Mouse (Mus musculus) liver, adult 2 months (tissue): ENCODE data around the gene Cuedc2. TPM values are rescaled to one million over a fixed set of nuclear protein-coding genes. Genes with fewer than 3 reads are reported as not detected.

Experiments
- DNase-seq: peaks from one replicate; pipeline ENCODE4 v3.0.0-alpha.2; 2011; ENCODE audit warnings: low read depth, low spot score; ENCODE audit errors: extremely low read depth
- H3K27ac ChIP-seq: fragments of 200-500 bp; replicated peaks from 2 replicates; pipeline ENCODE4 v1.5.1; 2012; ENCODE audit warnings: low read depth, mild to moderate bottlenecking, control low read depth, inconsistent platforms, low read length; ENCODE audit not compliant: insufficient read depth
- H3K27me3 ChIP-seq: fragments of 200-500 bp; 2 replicates; pipeline ENCODE4 v1.6.1; 2012; ENCODE audit warnings: mild to moderate bottlenecking, moderate library complexity, low read length, inconsistent platforms; ENCODE audit not compliant: control insufficient read depth, insufficient read depth
- H3K36me3 ChIP-seq: fragments of 200-500 bp; 2 replicates; pipeline ENCODE4 v1.6.1; 2012; ENCODE audit warnings: low read length, inconsistent platforms; ENCODE audit not compliant: control insufficient read depth, insufficient read depth
- H3K4me1 ChIP-seq: fragments of 200-500 bp; 2 replicates; pipeline ENCODE4 v1.6.1; 2011; ENCODE audit warnings: low read length; ENCODE audit not compliant: control insufficient read depth, insufficient read depth
- H3K4me3 ChIP-seq: fragments of 200-500 bp; 2 replicates; pipeline ENCODE4 v1.5.1; 2011; ENCODE audit warnings: low read depth, mild to moderate bottlenecking, control low read depth, low read length, moderate library complexity; ENCODE audit not compliant: insufficient read depth
- H3K79me2 ChIP-seq: fragments of 200-500 bp; 2 replicates; pipeline ENCODE4 v1.6.1; 2012; ENCODE audit warnings: inconsistent platforms, mild to moderate bottlenecking, low read length, moderate library complexity; ENCODE audit not compliant: control insufficient read depth, insufficient read depth
- H3K9ac ChIP-seq: fragments of 200-500 bp; 2 replicates; pipeline ENCODE4 v1.6.1; 2012; ENCODE audit warnings: low read depth, mild to moderate bottlenecking, control low read depth, inconsistent platforms, low read length
- CTCF ChIP-seq: fragments of 200-500 bp; IDR thresholded peaks from 2 replicates; pipeline ENCODE4 v1.5.1; 2011; ENCODE audit warnings: low read depth, low read length, control low read depth
- POLR2A ChIP-seq: fragments of 200-500 bp; IDR thresholded peaks from 2 replicates; pipeline ENCODE4 v1.6.1; 2011; ENCODE audit warnings: low read length, control low read depth; ENCODE audit not compliant: insufficient read depth; ENCODE audit errors: extremely low read depth
- WGBS: fragments of 180-500 bp; shearing (Covaris S2); methylation state at CpG from one replicate; pipeline ENCODE4 v1.1.7; 2018; 5-methylcytosine and 5-hydroxymethylcytosine counted together
- polyA plus RNA-seq: library from polyadenylated mRNA; depleted of rRNA; stranded (reverse); fragments of >200 nt; gene quantifications from 2 replicates; pipeline ENCODE4 v1.2.3, GENCODE M21; 2012; rRNA removed
- total RNA-seq: library from RNA; depleted of rRNA; stranded (reverse); fragments of >200 nt; gene quantifications from 2 replicates; pipeline ENCODE4 v1.2.3, GENCODE M21; 2014; rRNA removed

Gene Cuedc2
- total RNA-seq = 19.5 and 21.7 TPM in 2 replicates
- polyA plus RNA-seq = 24.6 and 25.1 TPM in 2 replicates

DNA sequence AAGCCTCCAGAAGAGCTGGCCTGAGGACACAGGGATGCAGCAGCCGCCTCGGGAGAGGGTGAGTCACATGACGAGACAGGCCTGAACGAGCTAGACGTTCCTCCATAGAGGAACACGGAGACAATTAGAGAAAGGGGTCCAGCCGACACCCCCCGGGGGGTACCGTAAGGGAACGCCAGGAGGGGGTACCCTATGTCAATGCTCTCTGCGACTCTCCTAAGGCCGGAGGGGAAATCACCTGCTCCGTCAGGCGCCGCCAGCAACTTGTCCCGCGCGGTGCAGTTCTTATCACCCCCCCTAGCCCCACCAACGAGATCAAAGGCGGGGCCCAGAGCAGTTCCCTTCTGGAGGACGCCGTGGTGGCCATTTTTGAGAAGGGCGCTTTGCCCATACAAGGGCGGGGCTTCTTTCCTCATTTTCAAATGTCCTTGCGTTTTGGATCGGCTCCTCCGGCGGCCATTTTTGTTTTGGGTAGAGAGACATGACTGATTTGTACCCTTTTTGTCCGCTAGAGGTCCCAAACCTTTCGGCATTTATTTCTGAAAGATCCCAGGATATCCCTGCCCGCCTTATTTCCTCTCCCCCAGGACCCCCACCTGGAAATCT, at the start of gene Cuedc2:
Gene Cuedc2, minus strand, starts transcription at position 372 of the 606 bp plus-strand sequence.
- Histone ChIP-seq H3K27me3 (no peaks in the 10 kb centered on the region), H3K36me3 (no peaks in the 10 kb centered on the region), H3K79me2 (no peaks in the 10 kb centered on the region), H3K4me3 (peak within 1 kb of the TSS; percentile 69), H3K9ac (peak within 1 kb of the TSS; percentile 67), H3K27ac (peak within 1 kb of the TSS; percentile 7; the same call in 1 of the 2 replicates), H3K4me1 (peaks cover 3% of the 10 kb centered on the region; the same call in 1 of the 2 replicates)
- peak; percentile 83 for DNase-seq
- TF ChIP-seq POLR2A (0 out of 2 replicates have a peak, but pooled peaks have one; percentile 24), CTCF (peak; percentile 8; the same call in 1 of the 2 replicates)
- under 1% methylated on average over 31 of the region's 31 CpGs for WGBS

- TF ChIP-seq CTCF (no peak), POLR2A (no peak)
Measured at GRCm38 (mm10) chr19:46382275-46382674, 43.8 kb upstream of the Cuedc2 start.

GRCm38 (mm10) chr19:46375891-46376290, 37.4 kb upstream of the Cuedc2 start:
- no peaks in the 10 kb centered on the region for H3K27me3 ChIP-seq

More at GRCm38 (mm10) chr19:46382275-46382674, 43.8 kb upstream of the Cuedc2 start:
- no peak overlapping the region for H3K9ac ChIP-seq
- H3K27ac ChIP-seq = no peak overlapping the region
- no peaks in the 10 kb centered on the region for H3K79me2 ChIP-seq
- H3K4me1 ChIP-seq = no peaks in the 10 kb centered on the region
- no peaks in the 10 kb centered on the region for H3K27me3 ChIP-seq
- H3K4me3 ChIP-seq = no peak overlapping the region
- 89% methylated on average over 9 of the region's 9 CpGs for WGBS
- H3K36me3 ChIP-seq = peaks cover 58% of the 10 kb centered on the region
- DNase-seq = no peak

DNA sequence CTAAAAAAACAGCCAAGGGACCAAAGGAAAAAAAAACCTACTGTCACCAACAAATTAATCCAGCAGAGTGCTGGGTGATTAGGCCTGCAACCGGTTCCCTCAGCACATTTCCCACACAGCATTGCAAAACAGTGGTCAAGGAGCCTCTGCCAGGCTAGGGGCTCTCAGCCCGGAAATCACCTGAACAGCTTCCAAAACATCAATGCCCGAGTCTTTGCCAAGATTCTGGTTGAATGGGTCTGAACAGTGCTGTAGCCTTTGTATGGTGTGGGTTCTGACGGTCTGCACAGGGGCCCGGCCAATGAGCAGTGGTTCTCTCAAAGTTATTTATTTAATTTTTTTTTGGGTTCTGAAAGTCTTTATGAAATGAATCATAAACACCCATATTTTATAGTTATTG, 37.0 kb upstream of the Cuedc2 start:
- WGBS = 32% methylated on average over 5 of the region's 5 CpGs
- DNase-seq = peak; percentile 34
- peaks cover 21% of the 10 kb centered on the region for H3K36me3 ChIP-seq

More at GRCm38 (mm10) chr19:46375891-46376290, 37.4 kb upstream of the Cuedc2 start:
- no peak overlapping the region for H3K9ac ChIP-seq
- H3K36me3 ChIP-seq = peaks cover 23% of the 10 kb centered on the region
- DNase-seq = no peak
- H3K79me2 ChIP-seq = no peaks in the 10 kb centered on the region
- H3K27ac ChIP-seq = no peak overlapping the region
- no peak overlapping the region for H3K4me3 ChIP-seq
- 26% methylated on average over 4 of the region's 4 CpGs for WGBS
- TF ChIP-seq CTCF = no peak
- no peak for TF ChIP-seq POLR2A
- H3K4me1 ChIP-seq = no peaks in the 10 kb centered on the region

DNA sequence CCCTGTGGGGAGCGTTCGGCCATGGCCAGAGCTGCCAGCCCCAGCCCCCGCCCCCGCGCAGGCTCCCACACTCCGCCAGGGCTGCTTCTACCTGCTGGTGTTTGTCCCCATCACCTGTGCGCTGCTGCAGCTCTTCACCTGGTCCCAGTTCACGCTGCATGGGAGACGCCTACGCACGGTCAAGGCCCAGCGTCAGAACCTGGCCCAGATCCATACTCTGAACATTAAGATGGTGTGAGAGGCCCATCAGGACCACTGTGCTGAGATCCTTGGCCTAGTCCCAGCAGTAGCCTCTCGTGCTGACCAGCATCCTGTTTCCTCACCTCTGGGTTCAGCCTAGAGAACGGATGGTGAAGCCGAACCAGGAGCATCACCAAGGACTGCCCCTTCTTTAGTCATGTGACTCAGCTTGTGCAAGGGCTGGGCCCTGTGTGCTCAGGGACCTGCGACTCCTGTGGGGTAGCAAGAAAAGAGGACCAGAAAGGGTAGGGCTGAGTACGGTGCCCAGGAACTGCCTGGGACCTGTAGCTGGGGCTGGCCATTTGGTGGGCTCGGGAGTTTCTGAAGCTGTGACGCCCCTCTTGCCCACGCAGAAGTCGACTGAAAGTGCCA, 36.1 kb upstream of the Cuedc2 start:
- Histone ChIP-seq H3K4me3 (no peak overlapping the region), H3K79me2 (no peaks in the 10 kb centered on the region), H3K27ac (no peak overlapping the region), H3K27me3 (no peaks in the 10 kb centered on the region), H3K9ac (no peak overlapping the region), H3K36me3 (peaks cover 12% of the 10 kb centered on the region), H3K4me1 (no peaks in the 10 kb centered on the region)
- TF ChIP-seq POLR2A (no peak), CTCF (no peak)
- no peak for DNase-seq
- WGBS = 46% methylated on average over 21 of the region's 21 CpGs

More for the DNA sequence above, 37.0 kb upstream of the Cuedc2 start:
- no peak for TF ChIP-seq POLR2A
- no peak for TF ChIP-seq CTCF
- no peak overlapping the region for H3K27ac ChIP-seq
- H3K27me3 ChIP-seq = no peaks in the 10 kb centered on the region
- no peak overlapping the region for H3K9ac ChIP-seq
- no peaks in the 10 kb centered on the region for H3K4me1 ChIP-seq
- H3K79me2 ChIP-seq = no peaks in the 10 kb centered on the region
- no peak overlapping the region for H3K4me3 ChIP-seq
